Mouse (Mus musculus) gastrocnemius, adult 8-10 months (tissue): ENCODE measurements at regions not wholly inside any gene's neighbourhood (a gene's known extent, or its start where the extent isn't known, plus 50 kb on each side); places are given as distances from the start of the nearest gene placed in this dataset.
"Not testable (repeated sequence)": the region's sequence is repeated elsewhere in the genome, so short reads cannot be mapped to it uniquely, and the experiment has no call there.

Experiments
- DNase-seq, 2 experiments: peaks; one replicate each; pipeline ENCODE4 v3.0.0; 2022; ENCODE audit warnings: low spot score in 2 of 2

GRCm38 (mm10) chr14:53032498-53032897 is 536.9 kb upstream of the Olfr1507 start:
- not testable (repeated sequence) for DNase-seq

GRCm38 (mm10) chr14:53030227-53030626 is 534.7 kb upstream of the Olfr1507 start:
- DNase-seq, result not testable (repeated sequence)

DNA sequence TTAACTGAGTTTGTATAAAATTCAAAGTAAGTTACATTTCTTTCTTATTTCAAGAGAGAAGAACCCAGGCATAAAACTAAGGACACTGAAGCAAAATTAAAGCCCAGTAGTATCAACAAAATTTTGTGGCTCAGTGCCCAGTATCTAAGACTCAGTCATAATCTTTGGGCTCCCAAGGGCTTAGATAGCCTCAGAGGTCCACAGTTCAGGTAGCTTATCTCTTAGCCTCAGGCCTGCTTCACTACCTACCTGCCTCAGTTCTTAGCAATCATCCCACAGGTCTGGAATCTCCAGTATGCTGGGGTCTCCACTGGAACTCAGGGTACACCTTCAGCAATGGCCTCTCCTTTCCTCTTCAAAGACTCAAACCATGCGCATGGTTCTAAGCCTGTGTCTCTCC is 531.4 kb upstream of the Olfr1507 start:
- not testable (repeated sequence) for DNase-seq

DNA sequence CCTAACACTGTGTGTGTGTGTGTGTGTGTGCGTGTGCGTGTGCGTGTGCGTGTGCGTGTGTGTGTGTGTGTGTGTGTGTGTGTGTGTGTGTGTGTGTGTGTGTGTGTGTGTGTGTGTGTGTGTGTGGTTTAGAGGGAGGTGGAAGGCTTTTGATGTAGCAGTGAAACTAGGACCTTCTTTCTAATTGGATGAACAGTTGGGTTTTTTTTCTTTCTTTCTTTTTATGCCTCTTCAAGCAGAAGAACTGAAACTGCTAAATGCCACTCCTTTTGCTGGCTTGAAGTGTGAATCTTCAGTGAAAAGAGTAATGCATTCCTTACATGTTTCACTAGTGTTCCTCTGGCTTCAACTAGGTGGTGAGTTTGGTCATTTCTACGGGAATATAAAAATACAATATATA is 524.6 kb upstream of the Olfr1507 start:
- not testable (repeated sequence) for DNase-seq

- not testable (repeated sequence) for DNase-seq
These were observed 512.2 kb upstream of the Olfr1507 start for GRCm38 (mm10) chr14:53007741-53008140.

- DNase-seq, result not testable (repeated sequence)
These were observed 511.8 kb upstream of the Olfr1507 start for GRCm38 (mm10) chr14:53007323-53007722.

GRCm38 (mm10) chr14:53001289-53001688 is 505.7 kb upstream of the Olfr1507 start:
- DNase-seq, result not testable (repeated sequence)

DNA sequence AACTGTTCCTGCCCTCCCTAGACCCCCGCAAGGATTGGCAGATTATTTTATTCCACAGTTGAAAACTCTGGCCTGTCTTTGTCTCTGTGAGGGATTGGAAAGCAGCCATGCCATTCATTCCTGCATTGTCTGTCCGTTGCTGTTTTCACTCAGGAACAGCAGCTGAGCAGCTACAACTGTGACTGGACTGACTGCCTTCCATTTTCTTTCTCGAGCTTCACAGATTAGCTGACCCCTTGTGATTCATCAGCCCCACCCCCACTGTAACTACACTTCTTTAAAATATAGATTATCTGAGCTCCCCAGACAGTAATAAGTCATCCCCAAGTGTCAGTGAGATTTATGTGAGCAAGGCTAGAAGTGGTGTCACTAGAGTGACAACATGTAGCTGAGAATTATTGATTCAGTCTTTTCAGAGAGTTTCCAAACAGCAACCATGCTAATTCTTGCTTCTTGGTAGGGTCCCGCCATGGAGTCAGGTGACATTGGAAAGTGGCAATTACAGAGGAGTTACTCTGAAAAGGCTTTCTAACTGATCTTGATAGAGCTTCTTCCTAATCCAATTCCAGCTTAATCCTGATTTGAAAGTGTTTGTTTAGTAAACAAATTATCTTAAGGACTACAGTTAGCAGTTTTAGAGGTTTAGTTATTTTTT is 496.7 kb upstream of the Olfr1507 start:
- DNase-seq, result not testable (repeated sequence)

DNA sequence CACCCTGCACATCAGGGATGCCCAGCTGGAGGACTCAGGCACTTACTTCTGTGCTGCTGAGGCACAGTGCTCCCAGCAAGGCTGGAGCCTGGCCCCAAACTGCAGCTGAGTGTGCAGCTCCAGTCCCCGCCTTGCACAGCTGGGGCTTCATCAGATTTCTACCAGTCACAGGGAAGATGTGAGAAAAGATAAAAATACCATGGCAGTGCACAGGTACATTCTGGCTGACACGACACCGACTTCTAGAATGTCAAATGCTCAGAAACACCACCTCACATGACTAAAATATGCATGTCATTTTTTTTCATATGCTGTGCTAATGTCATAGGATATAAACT is 495.7 kb upstream of the Olfr1507 start:
- not testable (repeated sequence) for DNase-seq

- not testable (repeated sequence) for DNase-seq
These were observed 495.2 kb upstream of the Olfr1507 start for GRCm38 (mm10) chr14:52990569-52991327.

DNA sequence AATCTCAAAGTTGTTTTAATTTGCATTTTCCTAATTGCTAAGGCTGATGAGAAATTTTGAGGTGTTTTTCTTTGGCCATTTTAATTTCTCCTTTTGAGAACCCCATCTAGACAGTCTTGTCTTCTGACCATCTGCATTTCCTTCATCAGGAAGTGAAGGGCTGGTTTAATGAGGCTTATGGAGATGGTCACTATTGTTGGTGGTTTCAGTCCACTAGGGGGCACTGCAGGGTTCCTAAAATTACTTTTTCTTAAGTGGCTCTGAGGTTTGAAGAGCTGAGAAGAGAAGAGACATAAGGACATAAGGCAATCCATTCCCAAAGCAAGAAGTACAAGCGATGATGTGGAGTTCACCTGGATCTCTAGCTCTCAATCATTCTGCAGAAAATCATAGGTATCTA is 494.4 kb upstream of the Olfr1507 start:
- not testable (repeated sequence) for DNase-seq

- not testable (repeated sequence) for DNase-seq
These were observed 493.0 kb upstream of the Olfr1507 start for GRCm38 (mm10) chr14:52988563-52988962.

DNA sequence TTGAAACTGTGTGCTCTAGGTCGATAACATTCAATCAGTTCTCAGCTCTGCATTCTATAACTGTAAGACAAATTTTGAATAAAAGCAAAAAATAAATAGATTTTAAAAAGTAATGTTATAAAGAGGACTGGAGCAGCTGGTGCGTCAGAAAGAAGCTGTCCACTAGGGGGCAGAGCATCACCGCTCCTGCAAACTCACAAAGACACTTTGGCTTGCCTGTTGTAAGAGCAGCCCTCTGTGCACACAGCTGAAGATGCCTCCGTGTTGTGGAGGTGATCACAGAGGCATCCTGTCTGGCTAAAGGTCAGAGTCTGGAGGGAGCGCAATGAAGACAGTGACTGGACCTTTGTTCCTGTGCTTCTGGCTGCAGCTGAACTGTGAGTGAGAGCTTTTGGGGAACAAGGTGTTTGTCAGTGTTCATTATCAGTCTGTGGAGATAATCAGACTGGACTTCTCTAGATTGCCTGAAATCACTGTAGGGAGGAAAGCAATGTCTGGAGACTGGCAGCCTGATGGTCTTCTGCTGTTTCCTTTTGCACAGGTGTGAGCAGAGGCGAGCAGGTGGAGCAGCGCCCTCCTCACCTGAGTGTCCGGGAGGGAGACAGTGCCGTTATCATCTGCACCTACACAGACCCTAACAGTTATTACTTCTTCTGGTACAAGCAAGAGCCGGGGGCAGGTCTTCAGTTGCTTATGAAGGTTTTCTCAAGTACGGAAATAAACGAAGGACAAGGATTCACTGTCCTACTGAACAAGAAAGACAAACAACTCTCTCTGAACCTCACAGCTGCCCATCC is 476.9 kb upstream of the Olfr1507 start:
- not testable (repeated sequence) for DNase-seq

GRCm38 (mm10) chr14:52962110-52962509 is 466.6 kb upstream of the Olfr1507 start:
- not testable (repeated sequence) for DNase-seq

DNA sequence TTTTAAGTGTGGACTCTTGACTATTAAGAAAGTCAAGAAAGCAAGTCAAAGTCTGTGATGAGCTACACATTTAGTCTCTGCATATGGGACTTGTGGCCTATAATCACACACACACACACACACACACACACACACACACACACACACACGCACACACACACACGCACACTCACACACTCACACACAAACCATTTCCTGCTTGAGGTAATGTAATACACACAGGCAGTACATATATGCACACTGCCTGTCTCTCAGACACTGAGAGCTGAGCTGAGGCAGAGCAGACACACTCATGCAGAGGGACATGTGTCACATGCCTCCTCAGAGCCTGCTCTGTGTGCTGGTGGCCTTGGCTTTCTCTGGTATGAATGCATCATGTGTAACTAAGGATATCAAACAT is 461.0 kb upstream of the Olfr1507 start:
- DNase-seq, result not testable (repeated sequence)

GRCm38 (mm10) chr14:52944925-52945324 is 449.4 kb upstream of the Olfr1507 start:
- not testable (repeated sequence) for DNase-seq

DNA sequence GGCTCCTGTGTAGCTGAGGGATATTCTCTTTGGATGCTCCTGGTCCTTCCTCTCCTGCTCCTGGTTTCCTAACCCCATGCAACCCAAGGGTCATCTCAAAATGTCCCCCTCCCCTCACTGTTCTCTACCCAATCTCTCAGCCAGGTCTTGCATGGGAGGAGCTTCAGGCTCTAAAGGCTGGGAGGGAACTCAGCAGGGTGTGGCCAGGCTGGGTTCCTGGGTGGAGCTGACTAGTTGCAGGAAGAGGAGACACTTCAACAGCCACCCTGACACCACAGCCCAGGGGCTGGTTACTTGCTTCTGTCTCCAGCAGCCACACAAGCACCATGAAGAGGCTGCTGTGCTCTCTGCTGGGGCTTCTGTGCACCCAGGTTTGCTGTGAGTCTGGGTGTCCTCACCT is 446.9 kb upstream of the Olfr1507 start:
- DNase-seq, result not testable (repeated sequence)

DNA sequence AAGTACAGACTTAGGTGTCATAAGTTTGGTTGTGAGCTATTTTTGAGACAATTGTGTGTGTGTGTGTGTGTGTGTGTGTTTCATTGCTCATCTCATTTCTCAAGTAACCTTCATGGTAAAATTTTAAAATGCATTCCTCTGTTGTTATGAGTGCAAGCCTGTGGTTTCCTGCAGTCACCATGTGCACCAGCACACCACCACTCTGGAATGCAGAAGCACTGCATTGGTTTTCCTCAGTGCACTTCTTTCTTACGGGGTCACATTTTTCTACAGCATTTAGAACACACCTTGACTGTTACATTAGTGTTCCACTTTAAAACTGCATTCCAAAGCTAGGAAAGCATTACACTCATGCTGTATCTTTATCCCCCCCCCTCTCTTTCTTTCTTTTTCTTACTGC is 446.2 kb upstream of the Olfr1507 start:
- DNase-seq, result not testable (repeated sequence)

GRCm38 (mm10) chr14:52920138-52920537 is 424.6 kb upstream of the Olfr1507 start:
- not testable (repeated sequence) for DNase-seq

- DNase-seq, result not testable (repeated sequence)
These were observed 418.3 kb upstream of the Olfr1507 start for GRCm38 (mm10) chr14:52913814-52914213.

GRCm38 (mm10) chr14:52899629-52900028 is 404.1 kb upstream of the Olfr1507 start:
- not testable (repeated sequence) for DNase-seq

DNA sequence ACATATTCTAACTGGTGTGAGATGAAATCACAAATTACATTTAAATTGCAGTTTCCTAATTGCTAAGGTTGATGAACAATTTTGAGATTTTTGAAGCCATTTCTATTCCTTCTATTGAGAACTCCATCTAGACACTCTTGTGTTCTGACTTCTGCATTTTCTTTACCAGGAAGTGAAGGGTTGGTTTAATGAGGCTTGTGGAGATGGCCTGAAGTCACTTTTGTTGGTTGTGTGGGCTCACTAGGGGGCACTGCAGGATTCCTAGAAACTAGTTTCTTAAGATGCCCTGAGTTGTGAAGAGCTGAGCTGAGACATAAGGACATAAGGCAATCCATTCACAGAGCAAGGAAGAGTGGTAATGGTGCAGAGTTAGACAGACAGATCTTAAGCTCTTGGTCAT is 402.8 kb upstream of the Olfr1507 start:
- not testable (repeated sequence) for DNase-seq
